Mouse (Mus musculus): ENCODE data around the gene Cope. TPM values are rescaled to one million over a fixed set of nuclear protein-coding genes. Genes with fewer than 3 reads are reported as not detected.
A peak's percentile ranks its signal among the peaks of the same experiment; 100 is the strongest.

The Cope gene
- polyA plus RNA-seq (2011; ENCODE audit: insufficient read depth, insufficient read length, low replicate concordance, missing spikeins), result 85.8 and 91.7 TPM in 2 replicates

DNA sequence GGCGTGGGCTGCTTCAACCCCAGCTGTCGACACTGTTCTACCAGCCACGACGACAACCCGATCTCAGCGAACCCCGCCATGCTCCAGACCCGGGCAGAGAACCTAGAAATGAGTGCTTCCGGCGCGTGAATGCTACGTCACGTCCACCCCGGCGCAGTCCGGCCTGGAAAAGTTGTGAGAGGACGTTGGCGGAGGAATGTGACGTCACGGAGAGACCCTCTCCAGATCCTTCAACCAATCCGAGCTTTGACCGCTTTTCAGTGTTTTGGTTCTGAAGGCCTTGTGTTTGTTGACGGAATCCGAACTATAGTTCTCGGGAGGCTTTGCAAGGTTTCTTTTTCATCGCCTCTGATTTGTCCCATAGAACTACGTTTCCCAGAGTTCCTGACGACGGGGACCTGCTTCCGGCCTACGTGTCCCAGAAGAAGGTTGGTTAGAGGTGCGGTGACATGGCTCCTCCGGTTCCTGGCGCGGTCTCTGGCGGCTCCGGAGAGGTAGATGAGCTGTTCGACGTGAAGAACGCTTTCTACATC lies at the start of gene Cope, which contains the start of gene Ddx49:
Gene Cope (plus strand): TSS at position 161 of the 533 bp plus-strand sequence.
Gene Ddx49 (minus strand): TSS at position 132 of the 533 bp plus-strand sequence.
- Histone ChIP-seq H3K27ac (ENCODE audit: control insufficient read depth, insufficient read depth, low read depth, low read length, poor library complexity) (peak within 1 kb of the TSS; percentile 7), H3K4me1 (ENCODE audit: control insufficient read depth, insufficient read depth, low read length) (peaks cover 3% of the 10 kb centered on the region; the same call in 1 of the 2 replicates), H3K4me3 (replicated peaks; ENCODE audit: control insufficient read depth, low read depth, low read length) (peak within 1 kb of the TSS; percentile 77)
- whole genome bisulfite sequencing, result under 1% methylated on average over 40 of the region's 40 CpGs
- TF ChIP-seq CTCF (IDR thresholded peaks at IDR 0.05; ENCODE audit: control insufficient read depth, insufficient read depth, low read length), result no peak
- peak; percentile 75; the same call in 1 of the 2 replicates for TF ChIP-seq POLR2A (IDR thresholded peaks at IDR 0.05; ENCODE audit: borderline replicate concordance, control insufficient read depth, low read depth, low read length)

DNA sequence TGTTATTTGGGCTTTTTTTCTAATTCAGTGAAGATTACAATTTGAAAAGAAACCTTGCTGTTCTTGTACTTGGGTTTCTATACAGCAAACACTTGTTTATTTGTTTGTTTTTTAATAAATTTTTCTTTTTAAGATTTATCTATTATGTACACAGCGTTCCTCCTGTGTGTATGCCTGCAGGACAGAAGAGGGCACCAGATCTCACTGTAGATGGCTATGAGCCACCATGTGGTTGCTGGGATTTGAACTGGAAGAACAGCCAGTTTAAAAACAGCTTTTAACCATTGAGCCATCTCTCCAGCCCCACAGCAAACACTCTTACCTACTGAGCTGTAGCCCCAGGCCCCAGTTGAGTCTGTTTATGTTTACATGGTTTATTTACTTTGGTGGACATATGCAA lies 47.7 kb upstream of the Cope start:
- 71% methylated on average over 1 of the region's 1 CpGs for WGBS
- Histone ChIP-seq H3K4me3 (replicated peaks; ENCODE audit: control insufficient read depth, low read depth, low read length) (no peak overlapping the region), H3K27ac (ENCODE audit: control insufficient read depth, insufficient read depth, low read depth, low read length, poor library complexity) (no peak overlapping the region), H3K4me1 (ENCODE audit: control insufficient read depth, insufficient read depth, low read length) (no peaks in the 10 kb centered on the region; the same call in none of the 2 replicates)
- TF ChIP-seq POLR2A (IDR thresholded peaks at IDR 0.05; ENCODE audit: borderline replicate concordance, control insufficient read depth, low read depth, low read length) (no peak), CTCF (IDR thresholded peaks at IDR 0.05; ENCODE audit: control insufficient read depth, insufficient read depth, low read length) (0 out of 2 replicates have a peak, but pooled peaks have one; percentile 14)

DNA sequence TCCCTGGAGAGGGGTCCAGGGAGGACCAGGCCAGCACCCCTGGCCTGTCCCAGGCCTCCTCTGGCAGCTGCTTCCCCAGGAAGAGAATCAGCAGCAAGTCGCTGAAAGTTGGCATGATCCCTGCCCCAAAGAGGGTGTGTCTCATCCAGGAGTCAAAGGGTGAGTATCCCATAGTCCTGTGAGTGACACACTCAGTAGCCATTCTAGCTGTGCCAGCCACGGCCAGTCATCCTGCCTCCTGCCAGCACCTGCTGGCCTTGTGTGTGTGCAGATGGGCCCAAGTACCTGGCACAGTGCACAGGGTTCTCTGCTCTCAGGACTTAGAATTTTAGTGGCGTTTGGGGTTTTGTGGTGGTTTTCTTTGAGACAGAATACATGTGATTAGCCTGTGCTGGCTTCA lies 44.9 kb upstream of the Cope start:
- WGBS, result 78% methylated on average over 3 of the region's 3 CpGs
- TF ChIP-seq CTCF (IDR thresholded peaks at IDR 0.05; ENCODE audit: control insufficient read depth, insufficient read depth, low read length) (no peak), POLR2A (IDR thresholded peaks at IDR 0.05; ENCODE audit: borderline replicate concordance, control insufficient read depth, low read depth, low read length) (no peak)

GRCm38 (mm10) chr8:70258600-70258999 lies 43.7 kb upstream of the Cope start:
- 57% methylated on average over 5 of the region's 5 CpGs for WGBS
- TF ChIP-seq CTCF (IDR thresholded peaks at IDR 0.05; ENCODE audit: control insufficient read depth, insufficient read depth, low read length), result no peak
- no peak overlapping the region for H3K4me3 ChIP-seq (replicated peaks; ENCODE audit: control insufficient read depth, low read depth, low read length)
- no peaks in the 10 kb centered on the region; the same call in none of the 2 replicates for H3K4me1 ChIP-seq (ENCODE audit: control insufficient read depth, insufficient read depth, low read length)
- H3K27ac ChIP-seq (ENCODE audit: control insufficient read depth, insufficient read depth, low read depth, low read length, poor library complexity), result peak overlapping the region; percentile 50

More for the DNA sequence above, 44.9 kb upstream of the Cope start:
- Histone ChIP-seq H3K4me3 (replicated peaks; ENCODE audit: control insufficient read depth, low read depth, low read length) (no peak overlapping the region), H3K27ac (ENCODE audit: control insufficient read depth, insufficient read depth, low read depth, low read length, poor library complexity) (no peak overlapping the region), H3K4me1 (ENCODE audit: control insufficient read depth, insufficient read depth, low read length) (no peaks in the 10 kb centered on the region; the same call in none of the 2 replicates)

DNA sequence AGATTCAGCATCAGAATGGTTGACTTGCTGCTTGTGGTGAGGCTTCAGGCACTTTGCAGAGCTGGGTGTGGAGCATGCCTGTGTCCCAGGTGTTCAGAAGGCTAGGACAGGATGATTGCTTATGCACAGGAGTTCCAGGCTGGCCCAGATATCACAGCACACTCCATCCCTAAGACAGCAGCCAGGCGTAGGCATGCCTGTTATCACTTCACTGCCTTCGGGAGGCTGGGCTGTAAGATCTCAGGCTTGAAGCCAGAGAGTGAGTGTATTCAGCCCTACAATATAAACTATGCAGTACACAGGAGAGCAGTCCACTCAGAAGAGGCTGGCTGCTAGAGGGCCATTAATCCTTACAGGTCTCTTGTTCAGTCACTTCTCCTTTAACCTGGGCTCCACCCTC lies 43.3 kb upstream of the Cope start:
- no peaks in the 10 kb centered on the region; the same call in none of the 2 replicates for H3K4me1 ChIP-seq (ENCODE audit: control insufficient read depth, insufficient read depth, low read length)
- H3K27ac ChIP-seq (ENCODE audit: control insufficient read depth, insufficient read depth, low read depth, low read length, poor library complexity), result peak overlapping the region; percentile 47
- H3K4me3 ChIP-seq (replicated peaks; ENCODE audit: control insufficient read depth, low read depth, low read length), result no peak overlapping the region
- TF ChIP-seq POLR2A (IDR thresholded peaks at IDR 0.05; ENCODE audit: borderline replicate concordance, control insufficient read depth, low read depth, low read length) (no peak), CTCF (IDR thresholded peaks at IDR 0.05; ENCODE audit: control insufficient read depth, insufficient read depth, low read length) (no peak)
- WGBS, result 74% methylated on average over 2 of the region's 2 CpGs

DNA sequence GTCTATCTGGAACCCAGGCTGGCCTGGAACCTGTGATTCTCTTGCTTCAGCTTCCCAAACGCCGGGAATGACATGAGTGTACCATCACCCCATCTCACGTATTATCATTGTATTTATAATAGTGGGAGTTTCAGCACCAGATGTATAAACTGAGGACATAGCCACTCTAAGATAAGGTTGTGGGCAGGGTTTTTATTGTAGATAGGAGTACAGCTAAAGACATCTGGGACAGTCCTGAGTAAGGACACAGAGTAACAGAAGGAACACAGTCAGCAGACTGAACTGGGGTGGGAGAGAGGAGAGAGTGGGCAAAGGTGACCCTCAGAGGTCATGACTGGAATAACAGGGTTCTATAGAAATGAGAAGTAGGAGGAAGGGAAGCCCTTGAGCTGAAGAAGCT lies 34.6 kb upstream of the Cope start:
- H3K27ac ChIP-seq (ENCODE audit: control insufficient read depth, insufficient read depth, low read depth, low read length, poor library complexity), result no peak overlapping the region
- H3K4me1 ChIP-seq (ENCODE audit: control insufficient read depth, insufficient read depth, low read length), result peaks cover 2% of the 10 kb centered on the region; the same call in 1 of the 2 replicates
- 64% methylated on average over 3 of the region's 3 CpGs for WGBS

DNA sequence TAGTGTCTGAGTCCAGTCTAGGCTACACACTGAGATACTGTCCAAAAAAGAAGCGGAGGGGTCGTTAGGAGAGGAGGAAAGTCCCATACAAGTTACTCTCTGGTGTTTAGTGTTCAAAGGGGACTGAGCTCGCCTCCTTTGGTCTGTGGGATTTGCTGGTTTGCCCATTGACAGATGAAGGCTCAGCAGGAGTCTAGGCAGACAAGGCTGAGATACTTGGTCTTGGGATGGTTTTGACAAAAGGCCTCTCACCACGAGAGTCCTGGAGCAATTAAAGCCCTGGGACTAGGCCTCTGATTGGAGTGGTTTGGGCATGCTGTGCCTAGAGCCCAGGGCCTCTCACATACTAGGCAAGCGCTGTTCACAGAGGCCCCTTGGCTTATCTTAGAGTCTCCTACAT lies 34.0 kb upstream of the Cope start:
- no peak overlapping the region for H3K27ac ChIP-seq (ENCODE audit: control insufficient read depth, insufficient read depth, low read depth, low read length, poor library complexity)
- peaks cover 2% of the 10 kb centered on the region; the same call in 1 of the 2 replicates for H3K4me1 ChIP-seq (ENCODE audit: control insufficient read depth, insufficient read depth, low read length)
- TF ChIP-seq POLR2A (IDR thresholded peaks at IDR 0.05; ENCODE audit: borderline replicate concordance, control insufficient read depth, low read depth, low read length), result no peak
- TF ChIP-seq CTCF (IDR thresholded peaks at IDR 0.05; ENCODE audit: control insufficient read depth, insufficient read depth, low read length), result no peak
- WGBS, result 57% methylated on average over 5 of the region's 5 CpGs
- H3K4me3 ChIP-seq (replicated peaks; ENCODE audit: control insufficient read depth, low read depth, low read length), result no peak overlapping the region

More for the DNA sequence above, 34.6 kb upstream of the Cope start:
- no peak for TF ChIP-seq CTCF (IDR thresholded peaks at IDR 0.05; ENCODE audit: control insufficient read depth, insufficient read depth, low read length)
- TF ChIP-seq POLR2A (IDR thresholded peaks at IDR 0.05; ENCODE audit: borderline replicate concordance, control insufficient read depth, low read depth, low read length), result no peak
- no peak overlapping the region for H3K4me3 ChIP-seq (replicated peaks; ENCODE audit: control insufficient read depth, low read depth, low read length)

GRCm38 (mm10) chr8:70268799-70269565 lies 33.3 kb upstream of the Cope start:
- Histone ChIP-seq H3K27ac (ENCODE audit: control insufficient read depth, insufficient read depth, low read depth, low read length, poor library complexity) (no peak overlapping the region), H3K4me3 (replicated peaks; ENCODE audit: control insufficient read depth, low read depth, low read length) (no peak overlapping the region), H3K4me1 (ENCODE audit: control insufficient read depth, insufficient read depth, low read length) (peaks cover 3% of the 10 kb centered on the region; the same call in 1 of the 2 replicates)
- TF ChIP-seq CTCF (IDR thresholded peaks at IDR 0.05; ENCODE audit: control insufficient read depth, insufficient read depth, low read length), result peak; percentile 31; the same call in 1 of the 2 replicates
- TF ChIP-seq POLR2A (IDR thresholded peaks at IDR 0.05; ENCODE audit: borderline replicate concordance, control insufficient read depth, low read depth, low read length), result no peak
- WGBS, result 8% methylated on average over 11 of the region's 11 CpGs

Data from bone marrow, adult 2 months (tissue).